In the genomic region with DNA sequence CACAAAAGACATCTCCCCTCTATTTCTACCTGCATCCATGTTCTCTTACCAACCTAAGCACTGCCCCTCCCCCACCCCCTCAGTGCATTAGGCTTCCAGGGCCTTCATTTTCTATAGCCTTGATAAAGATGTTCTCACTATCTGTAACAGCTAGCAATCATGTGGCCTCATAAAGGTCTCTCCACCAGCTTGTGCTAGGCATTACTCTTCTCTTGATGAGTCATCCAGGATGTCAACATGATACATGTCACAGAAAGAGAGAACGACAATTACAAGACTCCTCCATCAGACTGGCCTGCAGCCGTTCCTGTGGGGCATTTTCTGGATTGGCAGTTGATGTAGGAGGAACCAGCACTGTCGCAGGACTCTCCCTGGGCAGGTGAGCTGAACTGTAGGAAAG, we compare ENCODE assay signal across 8 mouse cellular contexts.
"Had no signal": no experiment of that assay in that cellular context is flagged by ENCODE, and none has a peak within 500 bp of the region (broad histone marks: within the 10 kb centered on the region; RNA-seq: fewer than 3 reads in every experiment).

No protein-coding gene starts in this region.

- DNase-seq: kidney, postnatal 10 days; left cerebral cortex, postnatal 4 days; lung, adult 2 months; lung, postnatal 36 days; midbrain, embryonic 14.5 days; right cerebral cortex, postnatal 14 days; thymus, postnatal 36 days had no signal

- ATAC-seq: lung, postnatal 0 days had no signal
